Mouse (Mus musculus): ENCODE measurements around the gene Zfp114. TPM values are rescaled to one million over a fixed set of nuclear protein-coding genes. Genes with fewer than 3 reads are reported as not detected.

The Zfp114 gene
- total RNA-seq (2014; fragmentation: Nextera tagmentation), result 1.5 and 2.2 TPM in 2 replicates
- 2.4 and 2.5 TPM in 2 replicates for total RNA-seq (2017)

GRCm38 (mm10) chr7:24174618-24175336 is at the start of gene Zfp114:
Gene Zfp114 (plus strand): TSS chr7:24175060.
- ATAC-seq (replicated peaks; ENCODE audit: low FRiP score, low TSS enrichment, poor library complexity, severe bottlenecking), result peak; percentile 94

- no peak for ATAC-seq (replicated peaks; ENCODE audit: low FRiP score, low TSS enrichment, poor library complexity, severe bottlenecking)
Observed at GRCm38 (mm10) chr7:24133425-24133995, 41.4 kb upstream of the Zfp114 start.

GRCm38 (mm10) chr7:24133996-24134828 is 40.6 kb upstream of the Zfp114 start, which contains the start of gene Zfp235:
Gene Zfp235 (plus strand): TSS chr7:24134169.
- peak; percentile 100 for ATAC-seq (replicated peaks; ENCODE audit: low FRiP score, low TSS enrichment, poor library complexity, severe bottlenecking)

GRCm38 (mm10) chr7:24142566-24142965 is 32.3 kb upstream of the Zfp114 start:
- ATAC-seq (replicated peaks; ENCODE audit: low FRiP score, low TSS enrichment, poor library complexity, severe bottlenecking), result no peak

GRCm38 (mm10) chr7:24153272-24153671 is 21.6 kb upstream of the Zfp114 start:
- ATAC-seq (replicated peaks; ENCODE audit: low FRiP score, low TSS enrichment, poor library complexity, severe bottlenecking), result peak; percentile 79; the same call in 1 of the 2 replicates

- no peak for ATAC-seq (replicated peaks; ENCODE audit: low FRiP score, low TSS enrichment, poor library complexity, severe bottlenecking)
Observed at GRCm38 (mm10) chr7:24172191-24172590, 2.7 kb upstream of the Zfp114 start.

- no peak for ATAC-seq (replicated peaks; ENCODE audit: low FRiP score, low TSS enrichment, poor library complexity, severe bottlenecking)
Observed at GRCm38 (mm10) chr7:24175337-24175711, 464 bp downstream of the Zfp114 start.

- ATAC-seq (replicated peaks; ENCODE audit: low FRiP score, low TSS enrichment, poor library complexity, severe bottlenecking), result no peak
Observed at GRCm38 (mm10) chr7:24187611-24188010, 12.8 kb downstream of the Zfp114 start.

GRCm38 (mm10) chr7:24188901-24189570 is 14.2 kb downstream of the Zfp114 start:
- no peak for ATAC-seq (replicated peaks; ENCODE audit: low FRiP score, low TSS enrichment, poor library complexity, severe bottlenecking)

GRCm38 (mm10) chr7:24189571-24189944 is 14.7 kb downstream of the Zfp114 start:
- ATAC-seq (replicated peaks; ENCODE audit: low FRiP score, low TSS enrichment, poor library complexity, severe bottlenecking), result no peak

GRCm38 (mm10) chr7:24191361-24191760 is 16.5 kb downstream of the Zfp114 start:
- no peak for ATAC-seq (replicated peaks; ENCODE audit: low FRiP score, low TSS enrichment, poor library complexity, severe bottlenecking)

- ATAC-seq (replicated peaks; ENCODE audit: low FRiP score, low TSS enrichment, poor library complexity, severe bottlenecking), result no peak
Observed at GRCm38 (mm10) chr7:24193157-24193556, 18.3 kb downstream of the Zfp114 start.

GRCm38 (mm10) chr7:24196961-24197360 is 22.1 kb downstream of the Zfp114 start:
- no peak for ATAC-seq (replicated peaks; ENCODE audit: low FRiP score, low TSS enrichment, poor library complexity, severe bottlenecking)

- ATAC-seq (replicated peaks; ENCODE audit: low FRiP score, low TSS enrichment, poor library complexity, severe bottlenecking), result peak; percentile 89
Observed at GRCm38 (mm10) chr7:24207488-24208261, 32.8 kb downstream of the Zfp114 start.

GRCm38 (mm10) chr7:24208282-24208886 is 33.5 kb downstream of the Zfp114 start:
- ATAC-seq (replicated peaks; ENCODE audit: low FRiP score, low TSS enrichment, poor library complexity, severe bottlenecking), result no peak

- ATAC-seq (replicated peaks; ENCODE audit: low FRiP score, low TSS enrichment, poor library complexity, severe bottlenecking), result no peak
Observed at GRCm38 (mm10) chr7:24210296-24210695, 35.4 kb downstream of the Zfp114 start.

- ATAC-seq (replicated peaks; ENCODE audit: low FRiP score, low TSS enrichment, poor library complexity, severe bottlenecking), result no peak
Observed at GRCm38 (mm10) chr7:24211343-24211742, 36.5 kb downstream of the Zfp114 start, which contains the start of gene Zfp111. Gene Zfp111 (minus strand): TSS chr7:24211443.

Data from megakaryocyte-erythroid progenitor cell, adult 5-6 weeks (primary cell).